Mouse (Mus musculus): ENCODE results near the gene Mogat2.

Gene Mogat2

DNA sequence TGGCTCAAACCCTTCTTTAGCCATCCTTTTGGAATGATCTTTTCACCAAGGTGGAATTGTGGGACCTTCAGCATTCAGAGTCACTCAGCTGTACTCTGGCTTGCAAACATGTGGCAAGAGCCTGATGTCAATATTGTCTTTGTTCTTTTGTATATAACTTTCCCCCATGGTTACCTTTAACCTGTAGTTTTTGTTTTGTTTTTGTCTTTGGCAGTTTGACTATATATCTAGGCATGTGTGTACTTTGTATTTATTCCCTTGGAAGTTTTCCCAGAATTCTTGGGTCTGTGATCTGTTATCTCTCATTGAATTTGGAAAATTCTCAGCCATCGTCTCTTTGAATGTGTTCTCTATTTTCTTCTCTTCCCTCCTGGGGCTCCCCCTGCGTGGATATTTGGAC, 43.9 kb downstream of the Mogat2 start:
- DNase-seq (ENCODE audit: low spot score) = no peak

DNA sequence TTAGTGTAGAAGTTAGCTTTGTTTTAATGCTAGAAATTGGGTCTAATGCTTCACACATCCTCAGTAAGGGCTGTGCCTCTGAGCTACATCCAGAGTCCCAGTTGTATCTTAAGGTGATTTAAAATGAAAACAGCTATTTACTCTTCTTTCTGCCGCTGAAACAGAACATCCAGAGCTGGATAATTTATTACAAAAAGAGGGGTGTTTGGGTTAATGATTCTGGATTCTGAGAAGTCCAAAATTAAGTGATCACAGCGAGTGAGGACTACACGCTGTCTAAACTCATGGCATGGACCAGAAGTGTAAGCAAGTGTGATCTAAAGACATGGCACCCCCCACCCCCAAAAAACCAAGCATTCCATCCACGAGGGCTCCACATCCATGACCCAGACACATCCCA, 44.5 kb downstream of the Mogat2 start:
- no peak for DNase-seq (ENCODE audit: low spot score)

DNA sequence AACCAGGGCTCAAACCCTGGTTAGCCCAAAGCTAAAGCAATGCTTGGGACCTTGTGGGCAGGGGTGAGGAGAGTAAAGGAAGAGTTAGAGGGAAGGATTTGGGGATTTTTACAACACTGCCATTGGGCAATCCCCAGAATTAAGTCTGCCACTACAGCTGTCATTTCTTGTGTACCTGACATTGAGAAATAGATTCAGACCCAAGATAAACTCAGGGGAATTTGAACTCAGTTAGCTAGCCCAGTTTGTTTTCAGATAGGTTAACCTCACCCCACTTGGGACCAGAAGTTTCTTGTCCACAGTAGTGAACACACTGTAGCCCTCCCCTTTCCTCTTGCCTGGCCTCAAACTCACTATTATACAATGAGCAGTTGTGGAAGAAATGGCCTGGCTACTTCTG, 47.0 kb downstream of the Mogat2 start:
- DNase-seq (ENCODE audit: low spot score) = no peak

DNA sequence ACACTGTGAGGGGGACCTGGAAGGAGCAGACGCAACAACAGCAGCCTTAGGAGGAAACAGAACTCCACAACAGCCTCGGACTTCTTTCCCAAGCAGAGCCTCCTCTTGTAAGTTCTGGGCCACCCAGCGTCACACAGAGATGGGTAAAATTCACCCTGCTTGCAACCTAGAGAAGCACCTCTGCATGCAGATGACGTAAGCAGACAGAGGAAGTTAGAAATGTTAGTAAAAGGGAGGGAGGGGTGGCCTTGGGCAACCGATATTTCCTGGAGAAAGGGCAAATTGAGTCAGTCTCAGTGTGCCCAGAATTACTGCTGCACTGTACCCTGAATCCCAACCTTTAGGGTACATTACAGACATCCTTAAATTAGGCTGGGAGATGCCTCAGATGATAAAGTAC, 48.5 kb downstream of the Mogat2 start:
- no peak for DNase-seq (ENCODE audit: low spot score)

DNA sequence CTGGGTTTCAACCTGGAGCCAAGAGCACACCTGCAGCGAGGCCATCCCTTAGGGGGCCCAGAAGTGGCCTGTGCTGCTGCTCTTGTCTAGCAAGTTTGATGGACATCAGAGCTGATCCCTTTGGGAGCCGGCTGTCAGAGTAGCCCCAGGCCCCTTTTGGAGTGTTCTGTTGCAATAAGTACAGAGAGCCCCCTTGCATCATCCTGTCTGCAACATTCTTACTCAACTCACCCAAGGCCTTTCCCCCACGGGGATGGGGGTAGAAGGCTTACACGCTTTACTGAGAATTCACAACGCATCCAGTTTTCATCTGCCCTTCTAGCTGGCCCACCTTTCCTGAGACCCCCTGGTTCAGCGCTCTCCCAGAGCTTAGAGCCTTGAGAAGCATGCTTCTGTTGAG, 49.8 kb downstream of the Mogat2 start:
- DNase-seq (ENCODE audit: low spot score) = no peak

DNA sequence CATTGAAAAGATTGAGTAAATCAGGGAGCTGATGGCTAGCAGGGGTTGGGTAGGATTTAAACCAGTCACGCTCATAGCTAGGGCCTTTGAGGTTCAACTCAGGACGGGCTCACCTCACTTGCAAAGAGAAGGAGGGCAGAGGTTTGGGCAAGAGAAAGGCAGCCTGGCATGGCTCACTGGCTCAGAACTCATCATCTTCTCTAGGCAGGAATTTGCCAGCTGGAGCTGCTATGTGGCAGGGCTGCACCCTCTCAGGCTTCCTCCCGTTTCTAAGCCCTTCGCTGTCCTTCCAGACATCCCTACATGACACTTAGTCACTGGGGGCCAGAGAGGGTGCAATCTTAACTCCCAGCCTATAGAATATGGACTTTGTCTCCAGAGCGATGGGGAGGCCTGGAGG, 51.0 kb downstream of the Mogat2 start:
- DNase-seq (ENCODE audit: low spot score) = no peak

DNA sequence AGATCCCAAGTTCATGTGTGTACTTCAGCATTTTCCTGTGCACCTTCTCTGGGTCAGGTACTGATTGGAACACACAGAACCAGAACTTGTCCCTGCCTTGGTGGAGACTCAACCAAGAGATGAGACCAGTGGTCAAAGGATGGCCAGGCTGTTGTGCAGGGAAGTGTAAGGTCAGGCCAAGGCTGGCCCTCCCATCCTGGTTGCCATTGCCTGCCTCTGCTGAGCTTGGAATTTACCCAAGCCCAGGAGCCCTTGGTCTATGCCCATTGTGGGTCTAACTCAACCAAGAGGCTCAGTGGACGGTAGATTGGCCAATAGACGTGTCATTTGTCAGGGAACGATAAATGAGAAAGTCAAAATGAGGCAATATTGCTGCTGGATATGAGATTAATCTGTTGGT, 53.0 kb downstream of the Mogat2 start:
- DNase-seq (ENCODE audit: low spot score) = no peak

DNA sequence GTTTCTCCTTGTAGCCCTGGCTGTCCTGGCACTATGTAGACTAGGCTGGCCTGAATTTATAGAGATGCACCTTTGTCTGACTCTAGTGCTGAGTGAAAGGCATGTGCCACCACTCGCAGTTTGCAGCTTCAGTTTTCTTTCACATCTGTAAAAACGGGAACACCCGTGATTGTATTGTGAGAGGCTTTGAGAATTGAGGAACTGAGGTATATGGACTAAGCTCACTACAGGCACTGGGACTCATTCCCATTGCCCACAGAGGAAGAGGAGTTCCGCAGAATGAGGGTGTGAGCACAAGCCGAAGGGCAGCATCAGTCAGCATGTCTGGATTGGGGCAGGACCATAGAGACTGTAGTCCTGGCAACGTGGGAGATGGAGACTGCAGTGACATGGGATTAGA, 54.7 kb downstream of the Mogat2 start:
- DNase-seq (ENCODE audit: low spot score) = no peak

DNA sequence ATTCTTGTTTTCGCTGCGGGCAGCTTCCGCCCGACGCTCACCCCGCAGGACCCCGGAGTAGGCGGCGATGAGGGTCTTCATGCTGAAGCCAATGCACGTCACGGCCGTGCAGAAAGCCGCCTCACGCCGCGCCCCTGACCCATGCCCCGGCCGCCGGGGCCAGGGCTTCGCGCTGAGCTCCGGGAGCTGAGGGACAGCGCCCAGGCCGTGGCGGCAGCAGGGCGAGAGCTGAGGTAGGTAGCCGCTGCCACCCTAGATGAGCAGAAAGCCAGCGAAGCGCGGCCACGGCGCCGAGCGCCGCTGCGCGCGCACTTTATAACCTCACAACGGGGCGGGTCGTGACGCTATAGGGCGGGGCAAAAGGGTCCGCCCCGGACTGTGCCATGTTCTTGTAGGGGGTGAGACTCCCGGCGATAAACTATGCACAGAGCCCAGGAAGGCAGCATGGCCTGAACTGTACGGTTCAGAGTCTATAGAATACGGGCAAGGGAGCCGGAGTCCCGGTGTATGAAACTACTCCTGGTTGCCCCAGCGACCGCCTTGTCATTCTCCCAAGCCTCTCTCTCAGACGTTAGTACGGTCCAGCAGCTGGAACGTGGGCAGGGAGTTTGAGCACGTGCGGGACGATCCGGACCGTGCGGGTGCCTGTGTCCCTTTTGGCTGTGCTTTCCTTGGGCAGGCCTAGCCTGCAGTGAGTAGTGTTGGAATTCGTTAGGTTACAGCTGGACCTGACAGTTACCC, 55.8 kb downstream of the Mogat2 start, which contains the start of gene Dgat2:
Gene Dgat2 (minus strand): TSS at position 288 of the 741 bp plus-strand sequence.
- peak; percentile 95 for DNase-seq (ENCODE audit: low spot score)

DNA sequence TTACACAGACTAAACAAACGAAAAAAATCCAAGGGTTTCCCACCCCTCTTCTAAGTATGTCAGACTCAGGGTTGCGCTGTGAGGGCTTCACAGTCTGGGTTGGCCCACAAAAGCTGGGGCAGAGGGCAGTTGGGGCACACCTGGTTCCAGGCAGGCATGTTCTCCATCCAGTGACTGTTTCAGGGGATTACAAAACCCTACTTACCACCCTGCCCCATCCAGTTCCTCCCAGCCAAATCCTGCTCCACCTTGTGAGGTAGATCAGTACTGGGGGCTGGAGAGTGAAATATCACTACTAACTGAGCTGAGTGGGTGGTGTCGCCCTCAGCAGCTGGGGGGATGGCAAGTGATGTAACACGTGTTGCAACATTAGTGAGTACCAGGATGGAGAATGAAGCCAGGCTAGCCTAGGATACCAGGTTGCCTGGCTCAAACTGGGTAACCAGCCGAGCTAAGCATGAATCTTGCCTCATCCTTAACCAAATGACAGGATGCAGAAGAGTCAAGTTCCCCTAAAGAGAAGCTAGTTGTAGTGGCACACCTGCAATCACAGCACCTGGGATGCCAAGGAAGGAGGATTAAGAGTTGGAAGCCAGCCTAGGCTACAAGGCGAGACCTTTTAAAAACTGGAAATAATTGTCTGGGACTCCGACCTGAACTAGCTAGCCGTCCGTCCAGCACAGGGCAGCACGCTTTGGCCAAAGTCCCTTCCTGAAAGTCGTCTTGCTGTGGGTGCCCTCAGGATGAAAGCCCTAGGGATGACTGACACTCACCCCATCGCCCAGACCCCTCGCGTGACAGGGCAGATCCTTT, 56.6 kb downstream of the Mogat2 start:
- no peak for DNase-seq (ENCODE audit: low spot score)

DNA sequence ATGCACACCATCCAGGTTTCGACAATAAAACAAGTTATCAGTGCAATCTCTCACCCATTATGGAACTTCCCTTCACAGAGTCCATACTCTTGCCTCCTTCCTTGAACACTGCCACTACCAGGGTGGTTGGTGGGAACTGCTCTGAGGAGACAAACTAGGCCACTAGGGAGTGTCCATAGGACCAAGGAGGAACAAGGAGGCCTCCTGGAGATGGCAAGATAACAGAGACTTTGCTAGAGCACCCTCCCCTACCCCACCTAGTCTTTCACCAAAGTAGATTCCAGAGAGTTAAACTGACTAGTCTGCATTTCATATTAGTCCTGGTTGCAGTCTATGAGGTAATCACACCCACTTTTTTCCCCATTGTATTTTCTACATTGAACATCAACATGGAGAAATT, 58.3 kb downstream of the Mogat2 start:
- no peak for DNase-seq (ENCODE audit: low spot score)

DNA sequence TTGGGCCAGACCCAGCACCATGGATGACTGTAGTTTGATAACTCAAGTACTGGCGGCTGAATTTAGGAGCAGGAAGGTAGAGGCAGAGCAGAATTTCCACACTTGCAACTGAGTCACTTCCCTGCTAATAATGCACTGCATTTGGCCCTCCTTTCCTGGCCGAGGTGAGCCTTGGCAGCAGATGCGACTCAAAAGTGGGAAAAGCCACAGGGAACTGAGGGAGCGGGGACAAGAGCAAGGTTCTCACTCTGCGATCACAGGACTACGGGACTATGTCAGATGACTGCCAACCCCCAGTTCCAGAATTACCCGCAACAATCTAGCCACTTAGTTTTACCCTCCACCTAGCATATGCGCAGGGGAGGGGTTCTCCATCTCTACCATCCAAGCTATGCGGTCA, 59.1 kb downstream of the Mogat2 start:
- DNase-seq (ENCODE audit: low spot score) = no peak

DNA sequence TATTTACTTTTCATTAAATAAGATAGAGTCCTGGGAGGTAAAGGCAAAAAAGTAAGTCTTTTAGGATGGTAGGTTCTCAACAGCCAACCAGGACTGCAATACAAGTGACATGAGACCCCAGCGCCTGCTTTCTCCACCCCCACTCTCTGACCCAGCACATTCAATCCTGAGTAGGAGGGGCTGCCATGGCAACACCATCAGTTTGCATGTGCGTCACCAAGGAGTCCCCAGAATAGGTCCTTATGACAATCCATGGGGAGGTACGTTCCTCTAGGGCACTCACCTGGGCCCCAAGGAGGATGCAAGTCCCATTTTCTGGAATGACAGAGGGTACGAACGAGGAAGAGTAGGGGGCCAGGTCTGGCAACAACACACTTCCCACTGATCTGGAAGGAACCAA, 61.0 kb downstream of the Mogat2 start:
- DNase-seq (ENCODE audit: low spot score) = no peak

DNA sequence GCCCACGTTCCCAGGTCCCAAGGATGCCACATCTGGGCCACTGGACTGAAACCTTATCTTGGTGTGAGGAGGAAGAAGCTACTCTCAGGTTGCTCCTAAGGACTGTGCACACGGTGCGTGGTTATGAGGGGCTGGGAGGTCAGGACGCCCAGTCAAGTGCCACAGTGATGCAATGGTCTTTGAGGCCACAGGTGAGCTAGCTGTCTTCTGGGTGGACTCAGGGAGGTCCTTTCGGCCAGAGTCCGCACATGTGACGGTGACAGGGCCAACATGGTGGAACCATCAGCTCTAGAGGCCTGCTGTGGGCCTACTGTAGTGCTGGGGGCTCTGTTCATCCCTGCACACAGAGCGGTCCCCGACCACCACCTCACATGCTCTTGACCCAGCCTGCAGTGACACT, 62.8 kb downstream of the Mogat2 start:
- DNase-seq (ENCODE audit: low spot score) = no peak

DNA sequence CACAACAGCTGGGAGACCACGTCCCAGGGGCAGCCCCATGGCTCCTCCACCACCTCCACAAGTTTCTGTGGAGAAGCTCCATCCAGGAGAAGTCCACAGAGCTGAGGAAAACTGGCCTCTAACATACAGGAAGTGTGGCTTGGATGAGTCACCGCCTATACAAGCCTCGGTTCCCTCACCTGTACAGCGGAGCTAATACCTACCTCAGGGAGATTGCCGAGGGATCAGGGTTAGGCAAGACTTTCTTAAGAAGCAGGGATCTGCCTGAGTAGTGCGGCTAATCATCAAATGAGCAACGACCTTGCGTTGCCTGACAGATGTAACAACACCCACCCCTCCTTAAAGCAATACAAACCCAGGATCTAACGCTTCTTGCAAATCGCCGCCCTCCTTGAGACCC, 63.3 kb downstream of the Mogat2 start:
- no peak for DNase-seq (ENCODE audit: low spot score)

DNA sequence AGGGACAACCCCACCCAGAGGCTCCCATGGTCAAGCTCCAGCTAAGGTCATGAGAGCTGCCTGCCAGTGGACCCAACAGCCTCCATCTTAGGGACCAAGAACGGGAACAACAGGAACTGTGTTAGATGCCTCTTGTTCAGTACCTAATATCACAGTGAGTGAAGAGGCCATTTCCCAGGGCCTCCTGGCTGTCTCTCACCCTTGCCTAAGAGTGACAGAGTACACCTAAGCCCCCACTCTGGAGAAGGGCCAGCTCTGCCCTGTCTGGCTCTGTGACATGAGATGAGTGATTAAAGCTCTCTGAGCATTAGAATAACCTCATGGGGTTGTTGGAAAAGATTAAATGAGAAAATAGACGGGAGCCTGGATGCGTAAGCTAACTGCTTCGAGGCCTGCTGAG, 64.4 kb downstream of the Mogat2 start:
- DNase-seq (ENCODE audit: low spot score) = no peak

DNA sequence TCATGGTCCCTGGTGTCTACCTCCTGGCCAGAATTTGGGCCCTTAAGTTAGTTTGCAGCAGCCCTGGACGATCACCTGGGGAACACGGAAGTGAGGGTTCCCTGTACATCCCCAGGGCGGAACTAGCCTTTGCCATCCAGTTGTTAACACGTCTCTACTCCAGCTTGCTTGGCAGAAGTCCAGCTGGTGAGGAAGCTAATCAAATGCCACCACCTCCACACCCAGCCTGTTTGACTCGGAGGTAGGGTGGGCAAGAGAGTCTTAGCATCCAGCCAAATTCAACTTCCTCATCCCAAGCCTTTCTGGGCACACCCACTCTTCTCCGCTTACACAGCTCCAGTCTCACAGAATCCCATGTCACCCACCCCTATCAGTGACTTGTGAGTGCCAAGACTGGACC, 65.5 kb downstream of the Mogat2 start:
- no peak for DNase-seq (ENCODE audit: low spot score)

DNA sequence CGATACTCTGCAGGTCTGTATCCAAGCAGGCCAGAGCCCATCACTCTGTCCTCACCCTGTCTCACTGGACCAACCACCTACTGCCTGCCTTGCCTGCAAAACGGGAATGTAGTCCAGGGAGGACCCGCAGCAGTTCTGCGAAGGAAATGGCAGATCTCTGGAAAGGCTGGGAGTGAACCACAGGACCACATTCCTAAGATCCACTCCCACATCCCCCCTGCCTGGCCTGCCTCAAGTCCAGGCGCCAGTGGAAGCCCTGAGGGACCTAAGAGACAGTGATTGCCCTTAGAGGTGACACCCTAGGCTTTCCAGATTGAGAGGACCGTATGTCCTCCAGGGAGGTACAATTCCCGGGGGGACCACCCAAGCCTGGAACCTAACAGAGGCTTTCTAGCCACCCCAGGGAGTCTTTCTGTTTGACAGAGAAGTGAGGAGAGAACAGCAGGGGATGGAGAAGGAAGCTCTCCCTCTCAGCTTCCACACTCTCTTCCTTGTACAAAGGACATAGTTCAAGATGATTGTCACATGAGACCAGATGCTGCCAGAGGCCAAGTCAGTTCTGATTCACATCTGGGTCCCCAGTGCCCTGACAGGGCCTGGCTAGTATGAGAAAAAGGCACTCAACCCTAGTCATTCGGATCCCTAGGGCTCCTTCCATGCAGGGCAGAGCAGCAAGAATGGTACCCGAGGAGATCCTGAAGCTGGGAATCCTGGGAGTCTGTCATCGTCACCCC, 66.5 kb downstream of the Mogat2 start:
- no peak for DNase-seq (ENCODE audit: low spot score)

DNA sequence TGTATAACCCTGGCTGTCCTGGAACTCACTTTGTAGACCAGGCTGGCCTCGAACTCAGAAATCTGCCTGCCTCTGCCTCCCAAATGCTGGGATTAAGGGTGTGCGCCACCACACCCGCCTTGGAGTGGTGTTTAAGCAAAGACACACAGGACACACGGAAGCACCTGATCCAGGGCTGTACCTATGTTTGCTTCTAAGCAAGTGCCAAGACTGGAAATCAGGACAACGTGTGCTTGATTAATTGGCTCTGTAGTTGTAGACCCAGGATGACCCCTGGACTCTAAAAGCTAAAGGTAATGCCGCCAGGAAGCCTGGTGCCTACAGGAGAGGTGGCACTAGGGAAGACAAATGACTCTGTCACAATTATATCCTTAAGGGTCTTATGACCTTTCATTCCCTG, 67.9 kb downstream of the Mogat2 start:
- DNase-seq (ENCODE audit: low spot score) = no peak

DNA sequence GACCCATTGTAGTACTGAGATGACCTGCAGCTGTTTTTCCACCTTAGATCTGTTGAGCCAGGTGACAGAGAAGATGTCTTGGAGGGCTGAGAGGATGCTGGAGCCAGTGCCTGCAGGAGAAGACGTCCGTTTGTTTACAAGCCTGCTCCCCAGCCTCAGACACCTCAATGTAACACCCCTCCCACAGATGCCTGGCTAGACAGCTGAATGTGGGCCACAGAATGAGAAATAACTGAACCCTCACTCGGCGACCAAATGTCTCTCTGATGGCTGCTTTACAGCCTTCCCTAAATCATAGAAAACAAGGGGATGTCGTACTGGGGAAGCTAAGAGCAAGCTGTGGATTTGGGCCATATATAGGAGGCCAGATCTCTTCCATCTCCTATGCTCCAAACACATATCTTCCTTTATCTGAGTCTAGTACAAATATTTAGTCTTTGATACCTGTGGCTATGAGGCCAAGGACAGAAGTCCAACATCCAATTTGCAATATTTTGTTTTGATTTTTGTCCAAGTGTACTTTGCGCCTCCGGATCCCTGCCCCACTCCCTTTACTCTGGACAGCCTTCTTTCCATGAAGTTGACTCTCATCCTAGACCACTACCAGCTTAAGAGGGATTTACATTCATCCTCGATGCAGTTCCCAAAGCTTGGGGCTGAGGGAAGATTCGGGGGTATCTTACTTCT, 68.6 kb downstream of the Mogat2 start:
- no peak for DNase-seq (ENCODE audit: low spot score)

All from testis, postnatal 10 days (tissue).